Mouse (Mus musculus) liver, embryonic 11.5 days (tissue): ENCODE results near the gene Rbm19. TPM values are rescaled to one million over a fixed set of nuclear protein-coding genes. Genes with fewer than 3 reads are reported as not detected.

Source experiments
- ATAC-seq: fragments of 200-750 bp; cut with Nextera tagmentation; replicated peaks from 2 replicates; pipeline ENCODE4 v1.8.0; 2017; ENCODE audit warnings: moderate number of reproducible peaks, mild to moderate bottlenecking, moderate TSS enrichment, moderate library complexity; ENCODE audit not compliant: low FRiP score
- DNase-seq: peaks from one replicate; pipeline ENCODE4 v3.0.0-alpha.2; 2017; ENCODE audit warnings: low spot score
- H3K27ac ChIP-seq: fragments of 300-500 bp; sonication (generic); 2 replicates; pipeline ENCODE4 v1.5.1; 2014; ENCODE audit warnings: mild to moderate bottlenecking, low read depth, low read length, control low read depth
- H3K27me3 ChIP-seq: fragments of 300-500 bp; sonication (generic); replicated peaks from 2 replicates; pipeline ENCODE4 v1.6.1; 2014; ENCODE audit warnings: low read length, mixed read lengths; ENCODE audit not compliant: control insufficient read depth, insufficient read depth
- H3K36me3 ChIP-seq: fragments of 300-500 bp; sonication (generic); 2 replicates; pipeline ENCODE4 v1.6.1; 2014; ENCODE audit warnings: mild to moderate bottlenecking, low read length, moderate library complexity, mixed read lengths; ENCODE audit not compliant: control insufficient read depth, insufficient read depth
- H3K4me1 ChIP-seq: fragments of 300-500 bp; sonication (generic); replicated peaks from 2 replicates; pipeline ENCODE4 v1.6.1; 2014; ENCODE audit warnings: low read length, mixed read lengths; ENCODE audit not compliant: control insufficient read depth, insufficient read depth
- H3K4me2 ChIP-seq: fragments of 300-500 bp; sonication (generic); 2 replicates; pipeline ENCODE4 v1.6.1; 2014; ENCODE audit warnings: mild to moderate bottlenecking, control low read depth, moderate library complexity
- H3K4me3 ChIP-seq: fragments of 300-500 bp; sonication (generic); 2 replicates; pipeline ENCODE4 v1.5.1; 2014; ENCODE audit warnings: low read depth, low read length, control low read depth
- H3K9ac ChIP-seq: fragments of 300-500 bp; sonication (generic); 2 replicates; pipeline ENCODE4 v1.6.1; 2014; ENCODE audit warnings: low read depth, low read length, control low read depth
- H3K9me3 ChIP-seq: fragments of 300-500 bp; sonication (generic); 2 replicates; pipeline ENCODE4 v1.6.1; 2016; ENCODE audit warnings: low read length, inconsistent platforms, mixed read lengths; ENCODE audit not compliant: control insufficient read depth
- WGBS: fragments of 180-500 bp; shearing (Covaris S2); extraction: QIAGEN DNeasy Blood & Tissue Kit; methylation state at CpG from one replicate; pipeline ENCODE4 v1.1.7; 2014; 5-methylcytosine and 5-hydroxymethylcytosine counted together
- polyA plus RNA-seq: library from polyadenylated mRNA; unstranded; fragments of >200 nt; fragmentation: Nextera tagmentation; extraction: Ambion mirVana; gene quantifications from 2 replicates; pipeline ENCODE4 v1.2.1, GENCODE M21; 2014

Gene Rbm19
- polyA plus RNA-seq, 1 experiment from 2014 or later, result 31.8 TPM

DNA sequence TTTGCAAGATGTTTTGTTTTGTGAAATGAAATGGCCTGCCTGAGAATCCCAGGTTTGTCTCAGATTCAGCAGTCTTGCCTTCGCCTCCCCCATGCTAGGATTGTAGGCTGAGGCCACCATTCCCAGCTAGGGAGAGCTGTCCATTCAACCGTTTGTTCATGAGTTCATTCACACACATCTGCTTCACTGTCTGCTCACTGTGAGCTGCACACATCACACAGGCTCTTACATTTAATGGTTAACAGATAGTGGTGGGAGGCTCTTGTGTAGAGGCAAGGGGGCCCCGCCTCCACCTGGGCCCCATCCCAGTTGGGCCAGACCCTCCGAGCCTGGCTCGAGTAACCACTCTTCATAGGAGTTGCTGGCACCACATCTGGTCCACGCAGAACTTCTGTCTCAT lies 47.2 kb downstream of the Rbm19 start:
- Histone ChIP-seq H3K4me1 (peaks cover 37% of the 10 kb centered on the region), H3K9ac (no peak overlapping the region), H3K4me3 (no peak overlapping the region), H3K4me2 (no peak overlapping the region), H3K27me3 (no peaks in the 10 kb centered on the region), H3K9me3 (no peaks in the 10 kb centered on the region), H3K36me3 (no peaks in the 10 kb centered on the region), H3K27ac (0 out of 2 replicates have a peak overlapping the region, but pooled peaks have one; percentile 13)
- whole genome bisulfite sequencing, result 74% methylated on average over 6 of the region's 6 CpGs
- DNase-seq (no peak), ATAC-seq (no peak)

GRCm38 (mm10) chr5:120164450-120164849 lies 48.2 kb downstream of the Rbm19 start:
- Histone ChIP-seq H3K27ac (no peak overlapping the region), H3K4me1 (peaks cover 34% of the 10 kb centered on the region), H3K4me2 (no peak overlapping the region), H3K9ac (no peak overlapping the region), H3K27me3 (no peaks in the 10 kb centered on the region), H3K9me3 (no peaks in the 10 kb centered on the region), H3K4me3 (no peak overlapping the region), H3K36me3 (no peaks in the 10 kb centered on the region)
- ATAC-seq (no peak), DNase-seq (no peak)
- 87% methylated on average over 11 of the region's 11 CpGs for WGBS

GRCm38 (mm10) chr5:120165061-120165942 lies 49.0 kb downstream of the Rbm19 start:
- H3K27ac ChIP-seq, result no peak overlapping the region; the same call in 1 of the 2 replicates
- peaks cover 31% of the 10 kb centered on the region for H3K4me1 ChIP-seq

DNA sequence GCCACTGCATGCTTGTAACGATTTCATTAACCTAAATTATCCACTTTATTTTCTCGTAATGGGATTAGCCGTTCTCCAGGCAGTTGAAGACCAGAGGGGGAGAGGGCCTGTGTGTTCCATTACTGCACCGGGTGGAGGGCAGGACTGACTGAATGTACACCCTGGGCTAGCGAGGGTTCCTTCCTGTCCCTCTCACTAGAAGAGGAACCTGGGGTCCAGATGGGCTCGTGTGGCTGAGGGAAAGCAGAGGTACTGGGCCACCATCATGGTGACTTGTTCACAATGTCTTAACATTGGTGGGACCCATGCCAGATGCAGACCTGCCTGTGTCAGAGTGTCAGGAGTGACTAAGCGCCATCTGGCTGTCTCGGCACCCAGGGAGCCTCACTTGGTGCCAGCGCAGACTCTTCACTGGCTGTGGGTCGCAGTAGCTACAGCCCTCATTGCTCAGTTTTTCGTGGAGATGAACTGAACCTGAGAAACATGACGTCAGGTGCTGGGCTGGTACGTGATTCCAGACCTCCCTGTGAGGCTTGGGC lies 51.6 kb downstream of the Rbm19 start:
- H3K27me3 ChIP-seq, result no peaks in the 10 kb centered on the region
- no peak overlapping the region for H3K27ac ChIP-seq
- H3K4me1 ChIP-seq, result peaks cover 36% of the 10 kb centered on the region
- H3K4me2 ChIP-seq, result no peak overlapping the region
- no peaks in the 10 kb centered on the region for H3K36me3 ChIP-seq
- H3K9me3 ChIP-seq, result no peaks in the 10 kb centered on the region
- H3K4me3 ChIP-seq, result no peak overlapping the region
- ATAC-seq (no peak), DNase-seq (no peak)
- no peak overlapping the region for H3K9ac ChIP-seq
- 72% methylated on average over 13 of the region's 13 CpGs for WGBS

More at GRCm38 (mm10) chr5:120165061-120165942, 49.0 kb downstream of the Rbm19 start:
- no peaks in the 10 kb centered on the region for H3K9me3 ChIP-seq
- DNase-seq (no peak), ATAC-seq (no peak)
- no peaks in the 10 kb centered on the region for H3K27me3 ChIP-seq
- H3K4me3 ChIP-seq, result no peak overlapping the region
- H3K36me3 ChIP-seq, result no peaks in the 10 kb centered on the region
- no peak overlapping the region for H3K4me2 ChIP-seq
- H3K9ac ChIP-seq, result no peak overlapping the region
- WGBS, result 61% methylated on average over 9 of the region's 9 CpGs

DNA sequence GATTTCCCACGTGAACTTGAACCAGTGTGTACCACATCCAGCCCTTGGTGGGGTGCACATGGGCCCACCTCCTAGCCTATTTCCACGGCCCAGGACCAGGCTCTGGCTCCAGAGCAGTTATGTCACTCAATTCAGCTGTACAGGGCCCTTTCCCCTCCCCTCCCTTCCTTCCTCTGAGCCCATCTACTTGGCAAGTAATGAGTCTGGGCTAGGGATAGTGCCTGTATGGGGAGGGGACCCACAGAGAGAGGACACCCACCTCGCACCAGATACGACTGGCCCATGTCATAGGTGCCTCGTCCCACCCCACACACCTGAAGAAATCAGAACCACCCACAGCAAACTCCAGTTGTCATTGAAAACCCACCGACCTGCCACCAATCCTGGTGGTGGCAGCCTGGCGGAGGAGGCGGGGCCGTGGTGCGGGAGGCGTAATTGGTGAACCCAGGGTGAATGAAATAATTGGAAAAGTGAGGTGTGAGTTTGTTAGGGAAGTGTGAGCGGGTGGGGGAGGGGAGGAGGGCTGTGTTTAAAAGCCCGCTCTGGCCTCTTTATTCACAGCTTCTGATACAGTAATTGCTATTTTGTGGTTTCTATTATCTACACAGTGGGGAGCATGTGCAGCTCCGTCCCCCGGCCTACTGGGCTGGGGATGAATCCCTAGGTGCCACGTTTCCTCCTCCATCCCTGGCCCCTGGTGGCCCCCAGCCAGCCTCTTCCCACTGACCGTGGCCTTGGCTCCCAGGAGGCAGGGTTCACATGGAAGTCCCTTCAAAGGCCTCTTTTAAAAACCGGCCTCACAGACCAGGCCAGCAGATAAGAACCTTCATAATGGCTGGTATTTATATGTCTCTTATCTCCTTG lies 55.8 kb downstream of the Rbm19 start:
- peak overlapping the region; percentile 21 for H3K4me2 ChIP-seq
- no peaks in the 10 kb centered on the region for H3K27me3 ChIP-seq
- H3K36me3 ChIP-seq, result no peaks in the 10 kb centered on the region
- H3K9me3 ChIP-seq, result no peaks in the 10 kb centered on the region
- H3K4me3 ChIP-seq, result no peak overlapping the region
- H3K4me1 ChIP-seq, result peaks cover 17% of the 10 kb centered on the region
- H3K27ac ChIP-seq, result no peak overlapping the region
- DNase-seq, result no peak
- peak; percentile 34; the same call in 1 of the 2 replicates for ATAC-seq
- 46% methylated on average over 18 of the region's 18 CpGs for WGBS
- no peak overlapping the region for H3K9ac ChIP-seq

DNA sequence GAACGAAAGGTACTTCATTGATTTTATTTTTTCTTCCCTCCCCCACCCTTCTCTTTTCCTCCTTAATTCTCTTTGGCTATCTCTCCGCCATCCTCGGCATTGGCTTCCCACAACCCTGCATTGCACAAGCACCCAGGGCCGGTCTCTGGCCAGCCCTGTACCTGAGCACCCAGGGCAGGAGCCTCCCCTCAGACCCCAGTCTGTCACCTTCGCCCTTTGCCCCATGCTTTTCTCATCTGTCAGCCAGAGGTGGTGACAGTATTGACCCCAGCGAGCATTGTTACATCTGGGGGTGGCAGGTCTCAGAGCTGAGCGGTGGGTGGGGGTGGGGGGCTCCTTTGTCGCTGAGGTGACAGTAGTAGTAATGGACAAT lies 56.5 kb downstream of the Rbm19 start:
- no peak overlapping the region for H3K27ac ChIP-seq
- H3K9ac ChIP-seq, result no peak overlapping the region
- no peaks in the 10 kb centered on the region for H3K36me3 ChIP-seq
- 41% methylated on average over 8 of the region's 8 CpGs for WGBS
- 0 out of 2 replicates have a peak, but pooled peaks have one; percentile 24 for ATAC-seq
- no peaks in the 10 kb centered on the region for H3K27me3 ChIP-seq
- peak overlapping the region; percentile 21 for H3K4me2 ChIP-seq
- DNase-seq, result no peak
- no peaks in the 10 kb centered on the region for H3K9me3 ChIP-seq
- H3K4me3 ChIP-seq, result no peak overlapping the region
- H3K4me1 ChIP-seq, result peaks cover 17% of the 10 kb centered on the region

GRCm38 (mm10) chr5:120174317-120174716 lies 58.1 kb downstream of the Rbm19 start:
- DNase-seq, result no peak
- no peaks in the 10 kb centered on the region for H3K36me3 ChIP-seq

DNA sequence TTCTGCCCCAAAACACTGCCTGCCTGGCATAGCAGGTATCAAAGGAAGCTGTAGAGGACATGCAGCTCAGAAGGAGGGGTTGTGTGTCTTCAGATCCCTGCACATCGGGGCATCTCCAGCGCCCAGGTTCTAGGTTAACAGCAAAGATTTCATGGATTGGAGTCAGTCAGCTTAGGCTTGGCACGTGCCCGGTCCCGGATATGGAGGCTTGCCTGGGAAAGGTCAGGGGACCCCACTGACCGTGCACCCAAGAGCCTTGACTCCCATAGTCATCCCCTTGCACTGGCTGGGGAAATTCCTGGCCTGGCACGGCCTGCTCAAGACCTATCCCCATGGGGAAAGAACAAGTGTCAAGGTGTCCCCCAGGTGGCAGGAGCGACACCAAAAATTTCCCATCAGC lies 59.0 kb downstream of the Rbm19 start:
- DNase-seq (no peak), ATAC-seq (no peak)
- Histone ChIP-seq H3K27me3 (no peaks in the 10 kb centered on the region), H3K4me3 (no peak overlapping the region), H3K27ac (no peak overlapping the region), H3K9me3 (no peaks in the 10 kb centered on the region), H3K9ac (no peak overlapping the region), H3K4me2 (no peak overlapping the region), H3K36me3 (peaks cover 4% of the 10 kb centered on the region; the same call in 1 of the 2 replicates), H3K4me1 (peaks cover 17% of the 10 kb centered on the region)
- 83% methylated on average over 8 of the region's 8 CpGs for WGBS

More at GRCm38 (mm10) chr5:120174317-120174716, 58.1 kb downstream of the Rbm19 start:
- no peaks in the 10 kb centered on the region for H3K27me3 ChIP-seq
- peaks cover 17% of the 10 kb centered on the region for H3K4me1 ChIP-seq
- no peaks in the 10 kb centered on the region for H3K9me3 ChIP-seq
- WGBS, result 71% methylated on average over 7 of the region's 7 CpGs
- H3K9ac ChIP-seq, result no peak overlapping the region
- no peak for ATAC-seq
- H3K4me2 ChIP-seq, result no peak overlapping the region
- H3K27ac ChIP-seq, result no peak overlapping the region
- H3K4me3 ChIP-seq, result no peak overlapping the region
